Mouse (Mus musculus): ENCODE results near the gene Sirt6.

Sirt6 gene

DNA sequence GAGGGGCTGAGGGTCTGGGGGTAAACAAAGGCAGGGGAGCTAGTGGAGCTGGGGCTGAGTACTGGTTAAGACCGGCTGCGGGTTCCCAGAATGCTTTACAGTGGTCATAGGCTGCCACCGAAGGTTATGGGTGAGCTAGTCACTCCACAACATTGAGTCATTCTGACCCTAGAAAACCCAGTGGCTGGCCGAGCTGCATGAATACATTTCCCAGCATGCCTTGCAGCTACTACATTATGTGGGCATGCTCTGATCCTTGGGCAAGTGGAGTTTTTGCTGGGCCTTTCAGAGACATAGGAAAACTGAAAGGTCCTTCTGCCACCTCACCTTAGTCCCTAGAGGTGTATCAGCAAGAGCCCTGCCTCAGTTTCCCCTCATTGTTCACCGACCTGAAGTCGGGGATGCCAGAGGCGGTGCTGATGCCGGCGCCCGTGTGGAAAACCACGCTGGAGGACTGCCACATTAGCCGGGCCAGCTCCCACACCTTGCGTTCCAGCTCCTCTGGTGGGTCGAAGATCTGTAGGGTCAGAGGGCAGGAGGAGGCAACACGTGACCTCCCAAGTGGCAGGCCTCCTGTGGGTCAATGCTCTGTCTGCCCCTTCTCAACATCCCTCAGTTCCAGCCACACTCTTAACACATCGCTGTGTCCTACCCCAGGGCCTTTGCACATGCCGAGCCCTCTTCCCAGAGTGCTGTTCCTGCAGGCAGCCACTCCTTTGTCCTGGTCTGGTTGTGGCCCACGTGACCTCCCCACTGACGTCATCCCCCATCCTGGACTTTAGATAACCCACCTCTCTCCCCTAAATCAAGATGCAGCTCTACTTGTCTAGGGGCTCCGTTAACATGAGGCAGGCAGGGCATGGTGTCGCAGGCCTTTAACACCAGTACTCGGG lies 1.2 kb downstream of the Sirt6 start:
- peak; percentile 50 to 75 for DNase-seq (ENCODE audit: inconsistent age in 2 of 2, low spot score in 1 of 2)

DNA sequence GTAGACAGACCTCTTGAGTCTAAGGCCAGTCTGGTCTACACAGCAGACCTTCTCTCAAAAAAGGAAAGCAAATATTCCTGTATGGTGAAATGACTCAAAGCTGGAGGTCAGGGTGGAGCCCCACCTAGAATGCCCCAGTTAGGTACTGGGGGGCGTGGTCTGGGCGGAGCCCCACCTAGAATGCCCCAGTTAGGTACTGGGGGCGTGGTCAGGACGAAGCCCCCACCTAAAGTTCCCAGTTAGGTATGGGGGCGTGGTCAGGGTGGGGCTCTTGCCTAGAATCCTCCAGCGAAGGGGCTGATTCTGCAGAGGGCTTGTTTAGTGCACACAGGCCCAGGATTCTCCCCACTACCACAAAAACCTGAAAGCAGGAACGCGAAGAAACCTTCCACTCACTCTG lies 4.2 kb downstream of the Sirt6 start:
- DNase-seq (ENCODE audit: inconsistent age in 2 of 2, low spot score in 1 of 2): no peak

DNA sequence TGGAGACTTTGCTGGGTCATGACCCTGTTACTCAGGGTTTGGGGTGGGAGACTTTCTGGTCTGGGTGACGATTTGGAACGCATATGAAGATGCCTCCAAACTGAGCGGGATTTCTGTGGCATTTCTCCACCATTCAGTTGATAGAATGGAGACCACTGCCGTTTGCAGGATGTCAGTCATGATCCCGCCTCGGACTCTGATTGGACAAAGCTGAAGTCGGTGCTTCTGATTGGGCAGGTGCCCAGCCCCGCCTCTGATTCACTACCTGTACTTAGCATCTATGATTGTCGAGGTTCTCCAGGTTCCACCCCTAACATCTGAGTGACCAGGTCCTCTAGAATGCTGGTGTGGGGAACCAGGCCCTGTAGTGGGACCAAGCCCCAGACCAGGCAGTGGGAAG lies 6.8 kb downstream of the Sirt6 start:
- DNase-seq (ENCODE audit: inconsistent age in 2 of 2, low spot score in 1 of 2): no peak

DNA sequence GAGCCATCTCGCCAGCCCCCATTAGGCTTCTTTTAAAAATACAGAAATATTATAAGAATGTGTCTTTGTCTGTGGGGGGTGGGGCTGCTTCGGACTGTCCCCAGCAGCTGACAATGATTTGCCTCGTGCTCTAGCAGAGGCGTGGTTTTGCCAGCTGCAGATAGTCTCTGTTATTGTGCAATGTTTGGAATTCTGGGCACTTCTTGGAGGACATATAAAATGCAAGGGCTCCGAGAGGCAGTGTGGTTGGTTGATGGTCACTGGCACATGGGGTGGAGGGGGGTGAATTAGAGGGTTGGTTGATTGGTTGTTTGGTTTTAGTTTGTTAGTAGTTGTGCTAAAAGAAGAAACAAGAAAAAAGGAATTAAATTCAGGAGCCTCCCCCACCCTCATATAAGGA lies 7.6 kb downstream of the Sirt6 start:
- DNase-seq (ENCODE audit: inconsistent age in 2 of 2, low spot score in 1 of 2): no peak

DNA sequence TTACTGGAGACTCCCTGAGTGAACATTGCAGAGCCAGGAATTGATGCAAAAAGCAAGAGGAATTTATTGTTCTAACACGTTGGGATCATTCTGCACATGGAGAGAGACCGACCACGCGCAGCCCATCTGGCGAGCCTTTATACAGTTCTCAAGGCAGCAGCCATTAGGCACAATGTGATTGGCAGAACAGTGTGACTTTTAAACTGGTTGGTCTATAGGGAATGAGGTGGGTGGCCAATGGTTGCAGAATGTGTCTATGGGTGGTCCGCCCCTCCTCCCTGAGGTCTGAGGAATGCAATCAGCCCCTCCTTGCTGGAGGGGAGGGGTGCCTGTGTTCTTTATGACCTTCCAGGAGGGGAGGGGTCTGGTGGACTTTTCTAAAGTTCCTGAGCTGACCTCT lies 12.1 kb downstream of the Sirt6 start:
- DNase-seq (ENCODE audit: inconsistent age in 2 of 2, low spot score in 1 of 2): no peak

- peak; percentile 63 to 72 for DNase-seq (ENCODE audit: inconsistent age in 2 of 2, low spot score in 1 of 2)
Measured at GRCm38 (mm10) chr10:81612779-81613178, 14.8 kb downstream of the Sirt6 start.

DNA sequence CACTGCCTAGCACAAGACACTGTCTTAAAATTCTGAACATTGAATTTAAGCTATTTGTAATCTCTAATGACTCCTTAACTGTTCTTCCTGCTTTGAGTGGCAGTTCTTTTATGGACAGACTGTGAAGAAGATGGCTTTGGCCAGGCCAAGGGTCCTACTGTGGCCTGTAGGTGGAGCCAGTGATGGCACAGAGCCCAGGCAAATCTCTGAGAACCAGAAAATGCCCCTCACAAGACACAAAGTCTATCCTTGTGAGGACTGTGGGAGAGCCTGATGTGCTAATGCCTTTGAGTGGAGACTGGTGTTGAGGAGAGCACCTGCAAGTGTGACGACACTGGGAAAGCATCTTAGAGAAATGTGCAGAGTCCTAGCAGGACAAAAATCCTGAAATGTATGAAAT lies 19.3 kb downstream of the Sirt6 start:
- no peak for DNase-seq (ENCODE audit: inconsistent age in 2 of 2, low spot score in 1 of 2)

DNA sequence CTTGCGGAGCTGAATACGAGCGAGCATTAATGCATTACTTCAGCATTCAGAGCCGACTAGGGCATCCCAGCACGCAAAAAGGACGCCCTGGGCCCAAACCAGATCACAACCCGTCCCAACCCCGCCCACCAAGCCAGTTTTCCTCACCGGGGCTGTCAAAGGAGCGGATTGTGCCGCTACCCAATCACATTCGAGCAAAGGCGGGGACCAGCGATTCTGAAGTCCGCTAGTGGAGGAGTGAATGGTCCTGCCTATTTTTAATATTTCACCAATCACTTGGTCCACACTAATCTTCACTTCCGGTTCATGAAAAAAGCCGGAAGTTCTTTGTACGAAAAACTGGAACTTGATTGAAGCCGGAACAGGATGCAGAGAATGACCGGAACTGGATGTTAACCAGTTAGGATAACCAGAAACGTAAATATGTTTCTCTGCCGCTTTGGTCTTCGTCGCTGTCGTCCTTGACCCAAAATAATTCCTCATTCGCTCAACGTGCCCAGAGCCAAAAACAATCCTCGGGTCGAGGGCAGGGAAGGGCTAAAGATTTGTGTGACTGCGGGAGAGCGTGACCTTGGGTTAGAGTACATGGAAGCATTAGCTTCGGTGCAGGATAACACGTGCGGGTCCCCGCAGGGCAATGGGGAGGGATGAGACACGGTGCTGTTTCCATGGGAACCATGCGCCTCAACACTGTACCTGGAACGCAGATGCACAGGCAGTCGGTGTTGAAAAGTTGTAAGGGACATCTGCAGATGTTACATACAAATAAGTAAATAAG lies 21.4 kb downstream of the Sirt6 start, which contains the start of gene BC025920:
Gene BC025920, plus strand, starts transcription at position 297 of the 778 bp plus-strand sequence.
- DNase-seq (ENCODE audit: inconsistent age in 2 of 2, low spot score in 1 of 2): peak; percentile 96 to 98

GRCm38 (mm10) chr10:81605666-81605973 lies 22.0 kb downstream of the Sirt6 start:
- DNase-seq (ENCODE audit: inconsistent age in 2 of 2, low spot score in 1 of 2): no peak

DNA sequence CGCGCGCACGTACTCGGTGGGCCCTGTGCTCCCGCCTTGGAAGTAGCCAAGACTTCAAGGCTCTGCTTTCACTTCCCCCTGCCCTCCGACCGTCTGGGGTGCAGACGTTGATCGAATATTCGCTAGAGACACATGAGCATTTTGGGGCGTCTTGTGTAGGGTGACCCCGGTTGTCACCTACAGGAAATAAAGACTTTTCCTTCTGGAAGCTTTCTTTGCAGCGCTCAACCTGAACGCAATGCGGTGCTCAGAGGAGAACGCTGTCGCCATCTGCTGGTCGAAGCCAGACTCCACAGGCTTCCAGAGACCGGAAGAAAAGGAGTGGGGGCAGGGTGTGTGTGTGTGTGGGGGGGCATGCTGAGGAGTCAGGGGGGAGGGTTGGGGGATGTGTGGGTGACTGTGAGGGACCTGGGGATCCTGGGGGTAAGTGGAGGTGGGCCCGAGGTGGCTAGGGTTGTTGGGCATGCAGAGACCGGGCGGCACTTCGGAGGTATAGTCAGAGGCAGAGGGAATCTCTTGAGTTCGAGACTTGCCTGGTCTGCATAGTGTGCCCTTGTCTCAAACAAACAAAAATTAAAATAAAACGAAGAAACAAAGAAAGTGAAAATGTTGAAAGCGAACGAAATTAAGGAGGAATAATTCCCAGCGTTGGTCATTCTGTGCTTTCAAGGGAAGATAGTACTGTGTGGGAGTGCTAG lies 22.5 kb downstream of the Sirt6 start:
- DNase-seq (ENCODE audit: inconsistent age in 2 of 2, low spot score in 1 of 2): peak; percentile 87 to 95

- peak; percentile 37 to 58 for DNase-seq (ENCODE audit: inconsistent age in 2 of 2, low spot score in 1 of 2)
Measured at GRCm38 (mm10) chr10:81604019-81604967, 23.3 kb downstream of the Sirt6 start.

GRCm38 (mm10) chr10:81602741-81603151 lies 24.9 kb downstream of the Sirt6 start:
- DNase-seq (ENCODE audit: inconsistent age in 2 of 2, low spot score in 1 of 2): peak; percentile 45 to 81

DNA sequence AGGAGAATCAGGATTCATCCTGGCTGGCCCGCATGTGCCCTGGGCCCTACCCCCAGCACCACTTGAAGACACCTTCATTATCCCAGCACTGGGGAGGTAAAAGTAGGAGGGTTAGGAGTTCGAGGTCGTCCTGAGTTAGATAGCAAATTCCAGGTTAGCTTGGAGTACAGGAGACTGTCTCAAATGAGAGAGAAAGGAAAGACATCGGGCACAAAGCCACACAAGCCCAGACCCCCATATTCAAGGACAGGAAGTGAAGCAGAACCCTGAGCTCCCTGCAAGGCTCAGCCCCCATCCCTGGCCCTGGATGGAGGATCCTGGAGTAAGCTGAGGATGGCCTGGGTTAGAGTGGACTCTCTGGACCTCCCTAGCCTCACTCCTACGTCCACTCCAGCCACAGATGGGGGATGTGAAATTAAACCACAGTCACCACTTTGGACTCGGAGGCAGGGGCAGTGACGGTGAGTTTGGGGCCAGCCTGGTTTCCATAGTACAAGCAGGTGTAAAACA lies 26.1 kb downstream of the Sirt6 start:
- DNase-seq (ENCODE audit: inconsistent age in 2 of 2, low spot score in 1 of 2): peak in 1 of 2 experiments; percentile 64

DNA sequence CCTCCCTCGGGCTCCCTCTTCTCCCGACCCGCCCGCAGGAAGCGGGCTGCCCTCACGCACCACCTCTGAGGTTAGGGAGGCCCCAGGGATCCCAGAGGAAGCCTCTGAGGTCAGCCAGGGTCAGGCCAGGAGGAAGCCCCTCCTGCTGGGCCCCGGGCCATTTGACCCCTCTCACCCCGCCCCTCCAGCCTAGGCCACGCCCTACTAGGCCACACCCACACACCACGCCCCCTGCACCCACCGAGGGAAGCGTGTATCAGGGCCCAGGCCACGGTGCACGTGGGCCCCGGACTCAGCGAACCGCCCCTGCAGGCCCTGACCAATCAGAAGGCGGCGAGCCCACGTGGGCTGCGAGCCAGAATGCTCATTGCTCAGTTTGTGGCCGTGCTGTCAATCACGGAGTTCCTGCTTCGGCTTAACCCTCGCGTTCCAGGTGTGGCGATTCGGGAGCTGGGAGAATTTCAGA lies 26.8 kb downstream of the Sirt6 start, which contains the start of gene Tle6:
Gene Tle6, minus strand, starts transcription at position 336 of the 466 bp plus-strand sequence.
- peak; percentile 98 for DNase-seq (ENCODE audit: inconsistent age in 2 of 2, low spot score in 1 of 2)

- DNase-seq (ENCODE audit: inconsistent age in 2 of 2, low spot score in 1 of 2): no peak
Measured at GRCm38 (mm10) chr10:81600096-81600495, 27.5 kb downstream of the Sirt6 start.

DNA sequence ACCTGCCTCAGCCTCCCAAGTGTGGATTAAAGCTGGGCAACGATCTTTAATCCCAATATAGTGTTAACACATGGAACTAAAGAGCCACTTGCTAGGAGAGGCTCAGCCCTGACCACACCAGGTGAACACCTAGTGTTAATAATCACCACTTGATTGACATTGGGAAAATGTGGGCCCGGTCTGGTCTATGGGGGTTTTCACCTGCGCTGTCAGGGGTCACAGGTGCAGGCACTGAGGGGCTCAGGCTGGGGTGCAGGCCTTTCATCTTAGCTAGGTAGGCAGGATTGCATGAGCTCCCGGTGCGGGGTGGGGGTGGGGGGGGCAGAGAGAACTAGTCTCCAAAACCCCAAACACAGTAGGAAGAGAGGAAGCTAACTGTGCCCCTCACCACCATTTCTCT lies 28.0 kb downstream of the Sirt6 start:
- no peak for DNase-seq (ENCODE audit: inconsistent age in 2 of 2, low spot score in 1 of 2)

DNA sequence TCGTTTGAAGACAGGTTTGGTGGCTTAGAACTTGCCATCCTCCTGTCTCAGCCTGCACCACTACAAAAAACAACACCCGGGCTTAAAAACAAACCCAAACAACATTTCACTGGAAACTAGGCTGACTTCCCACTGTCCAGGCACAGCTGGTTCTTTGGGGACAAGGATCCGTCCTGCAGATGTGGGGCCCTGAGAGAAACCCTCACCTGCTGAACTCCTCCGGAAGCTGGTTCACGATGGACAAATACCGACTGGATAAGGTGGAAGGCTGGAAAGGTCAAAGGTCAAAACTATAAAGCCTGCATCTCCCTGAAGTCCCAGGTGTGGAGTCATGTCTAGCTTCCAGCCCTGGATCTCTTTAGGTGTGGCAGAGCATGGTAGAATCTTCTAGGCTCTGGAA lies 28.7 kb downstream of the Sirt6 start:
- no peak for DNase-seq (ENCODE audit: inconsistent age in 2 of 2, low spot score in 1 of 2)

DNA sequence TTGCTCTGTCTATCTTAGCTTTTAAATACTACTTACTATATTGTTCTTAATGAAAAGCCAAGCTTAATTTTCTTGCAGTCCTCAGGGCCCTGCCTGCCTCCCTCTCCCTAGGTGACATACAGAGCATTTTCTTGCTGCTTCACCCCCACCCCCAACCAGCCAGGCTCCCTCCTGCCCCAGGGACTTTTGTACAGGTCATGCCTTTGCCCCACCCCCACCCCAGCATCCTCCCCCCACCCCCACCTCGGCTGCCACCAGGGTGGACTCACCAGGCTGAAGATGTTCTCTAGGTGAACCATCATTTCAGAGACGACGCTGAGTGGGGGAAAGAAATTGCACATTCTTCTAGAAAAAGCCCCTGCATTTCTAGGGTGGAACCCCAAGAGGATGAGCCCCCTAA lies 29.3 kb downstream of the Sirt6 start:
- no peak for DNase-seq (ENCODE audit: inconsistent age in 2 of 2, low spot score in 1 of 2)

DNA sequence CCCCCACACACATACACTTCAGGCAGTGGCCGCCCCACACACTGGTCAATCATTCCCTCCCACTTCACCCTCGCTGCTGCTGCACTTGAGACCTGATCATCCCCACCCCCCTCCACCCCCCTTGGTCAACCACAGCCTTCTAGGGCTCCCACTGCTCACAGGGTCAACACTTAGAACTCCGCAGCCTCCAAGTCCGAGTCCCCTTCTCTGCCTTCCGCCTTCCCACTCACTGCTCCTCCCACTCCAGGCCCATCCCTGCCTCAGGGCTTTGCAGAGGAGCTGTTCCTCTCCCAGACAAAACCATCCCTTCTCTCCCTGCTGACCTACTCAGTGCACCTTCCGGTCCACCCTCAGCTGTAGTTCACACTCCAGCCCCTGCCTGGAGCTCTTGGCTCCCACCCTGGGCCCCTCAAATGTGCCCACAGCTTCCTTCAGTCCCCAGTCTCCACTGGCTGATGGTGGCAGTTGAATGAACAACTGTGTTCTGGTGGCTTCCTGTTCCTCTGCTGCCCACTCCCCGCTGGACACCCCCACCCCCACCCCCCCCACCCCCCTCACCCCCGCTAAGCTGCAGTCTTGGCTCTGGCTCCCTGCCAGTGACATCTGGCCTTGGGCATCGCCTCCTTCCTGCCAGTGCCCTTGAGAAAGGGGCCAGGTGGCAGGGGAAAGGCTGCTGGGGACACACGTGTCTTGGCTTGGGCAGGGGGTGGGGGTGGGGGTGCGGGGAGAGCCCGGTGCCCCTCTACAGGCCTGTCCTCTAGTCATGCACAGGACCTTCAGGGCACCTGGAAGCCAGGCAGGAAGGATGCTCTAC lies 30.3 kb downstream of the Sirt6 start:
- peak; percentile 80 to 86 for DNase-seq (ENCODE audit: inconsistent age in 2 of 2, low spot score in 1 of 2)

Measured in adrenal gland, adult (tissue).